In the genomic region with DNA sequence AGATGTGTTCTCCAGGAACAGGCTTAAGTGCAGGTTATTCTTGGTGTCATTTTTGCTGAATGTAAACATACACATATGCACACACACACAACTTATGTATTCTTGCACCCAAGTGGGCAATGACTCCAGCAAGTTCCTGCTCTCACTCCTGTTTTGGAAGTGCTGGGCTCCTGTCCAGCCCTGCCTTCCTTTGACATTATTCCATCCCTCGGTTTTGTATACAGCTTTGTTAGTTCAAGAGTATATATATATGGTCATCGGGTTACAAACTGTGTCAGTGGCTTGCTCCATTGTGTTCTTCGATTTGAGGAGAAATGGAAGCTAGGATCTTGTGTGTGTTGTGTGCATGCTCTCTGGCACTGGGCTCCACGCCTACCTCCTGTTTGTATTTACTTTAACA, we compare ENCODE assay signal across 29 mouse cellular contexts. TPM values are rescaled to one million over a fixed set of nuclear protein-coding genes. Genes with fewer than 3 reads are reported as not detected.
A peak's percentile ranks its signal among the peaks of the same experiment; 100 is the strongest.
DNase-seq lines count a peak whose midpoint lies in the region; ATAC-seq and TF ChIP-seq lines count a peak whose summit lies in the region.
"Had no signal": no experiment of that assay in that cellular context is flagged by ENCODE, and none has a peak within 500 bp of the region (broad histone marks: within the 10 kb centered on the region; RNA-seq: fewer than 3 reads in every experiment).

No protein-coding gene starts in this region.

- no peak for DNase-seq in stomach, postnatal 0 days (ENCODE audit: low spot score)
- no peak for DNase-seq in forebrain, postnatal 0 days
- DNase-seq in spleen, postnatal 4 days (ENCODE audit: low spot score in 2 of 2): no peak
- no peak for DNase-seq in embryonic facial prominence, embryonic 10.5 days (ENCODE audit: low spot score)
- DNase-seq: adrenal gland, postnatal 10 days; B cell, adult 2 months; cerebellum, adult 11 months; cerebellum, adult 8-10 months; cerebellum, postnatal 14 days; embryo, embryonic 11 days; gastrocnemius, postnatal 10 days; heart, adult 2 months; heart, postnatal 4 days had no signal

- no peak overlapping the region for H3K4me3 ChIP-seq in stomach, embryonic 16.5 days (replicated peaks; ENCODE audit: low read length)
- no peak overlapping the region for H3K4me3 ChIP-seq in stomach, postnatal 0 days (ENCODE audit: low read depth, low read length)
- no peak overlapping the region for H3K4me3 ChIP-seq in intestine, embryonic 16.5 days (ENCODE audit: low read length)
- H3K4me3 ChIP-seq in liver, embryonic 15.5 days (replicated peaks): no peak overlapping the region
- H3K4me3 ChIP-seq in forebrain, postnatal 0 days (ENCODE audit: low read depth, low read length): no peak overlapping the region
- H3K4me3 ChIP-seq in embryonic facial prominence, embryonic 10.5 days: no peak overlapping the region
- H3K4me3 ChIP-seq: embryonic facial prominence, embryonic 12.5 days; forebrain, embryonic 15.5 days; heart, adult 2 months; heart, embryonic 13.5 days; hindbrain, embryonic 12.5 days had no signal

- no peak for ATAC-seq in stomach, embryonic 16.5 days (ENCODE audit: insufficient read depth, low FRiP score)
- ATAC-seq in stomach, postnatal 0 days (ENCODE audit: low FRiP score, low TSS enrichment): no peak
- ATAC-seq in intestine, embryonic 16.5 days: 0 out of 2 replicates have a peak, but pooled peaks have one; percentile 10
- ATAC-seq in liver, embryonic 15.5 days (ENCODE audit: insufficient read depth): peak; percentile 13; the same call in 1 of the 2 replicates
- no peak for ATAC-seq in forebrain, postnatal 0 days
- ATAC-seq: CD4-positive, CD25-positive, alpha-beta regulatory T cell, adult 4 months; forebrain, embryonic 15.5 days; hindbrain, embryonic 16.5 days had no signal

- WGBS in stomach, embryonic 16.5 days: 68% methylated on average over 4 of the region's 4 CpGs
- WGBS in stomach, postnatal 0 days: 53% methylated on average over 4 of the region's 4 CpGs
- 74% methylated on average over 4 of the region's 4 CpGs for WGBS in intestine, embryonic 16.5 days
- 53% methylated on average over 4 of the region's 4 CpGs for WGBS in liver, embryonic 15.5 days (ENCODE audit: insufficient replicate concordance)
- 88% methylated on average over 4 of the region's 4 CpGs for WGBS in forebrain, postnatal 0 days
- 87% methylated on average over 4 of the region's 4 CpGs for WGBS in embryonic facial prominence, embryonic 10.5 days

- no peaks in the 10 kb centered on the region for H3K9me3 ChIP-seq in stomach, embryonic 16.5 days (replicated peaks; ENCODE audit: control insufficient read depth, low read length)
- no peaks in the 10 kb centered on the region for H3K9me3 ChIP-seq in stomach, postnatal 0 days (ENCODE audit: control insufficient read depth, low read length)
- H3K9me3 ChIP-seq in intestine, embryonic 16.5 days (ENCODE audit: control insufficient read depth, low read length): no peaks in the 10 kb centered on the region
- no peaks in the 10 kb centered on the region for H3K9me3 ChIP-seq in liver, embryonic 15.5 days (replicated peaks)
- H3K9me3 ChIP-seq in forebrain, postnatal 0 days (ENCODE audit: low read length): no peaks in the 10 kb centered on the region
- H3K9me3 ChIP-seq in embryonic facial prominence, embryonic 10.5 days: no peaks in the 10 kb centered on the region
- H3K9me3 ChIP-seq: embryonic facial prominence, embryonic 12.5 days; forebrain, embryonic 15.5 days; G1E; heart, embryonic 13.5 days; hindbrain, embryonic 12.5 days had no signal

- no peaks in the 10 kb centered on the region for H3K27me3 ChIP-seq in stomach, embryonic 16.5 days (ENCODE audit: control insufficient read depth, insufficient read depth, low read length)
- H3K27me3 ChIP-seq in stomach, postnatal 0 days (ENCODE audit: control insufficient read depth, insufficient read depth, low read length): no peaks in the 10 kb centered on the region
- no peaks in the 10 kb centered on the region for H3K27me3 ChIP-seq in intestine, embryonic 16.5 days (replicated peaks; ENCODE audit: control insufficient read depth, insufficient read depth, low read length)
- no peaks in the 10 kb centered on the region for H3K27me3 ChIP-seq in liver, embryonic 15.5 days
- no peaks in the 10 kb centered on the region for H3K27me3 ChIP-seq in forebrain, postnatal 0 days (ENCODE audit: insufficient read depth, low read length)
- no peaks in the 10 kb centered on the region for H3K27me3 ChIP-seq in embryonic facial prominence, embryonic 10.5 days (replicated peaks; ENCODE audit: low read depth, poor library complexity, severe bottlenecking)
- H3K27me3 ChIP-seq: embryonic facial prominence, embryonic 12.5 days; forebrain, embryonic 15.5 days; heart, embryonic 13.5 days; hindbrain, embryonic 12.5 days had no signal

- no peak for TF ChIP-seq EP300 in stomach, postnatal 0 days (optimal IDR thresholded peaks at IDR 0.05)

- H3K27ac ChIP-seq in stomach, embryonic 16.5 days (ENCODE audit: low read length): peak overlapping the region; percentile 25; the same call in 1 of the 2 replicates
- no peak overlapping the region for H3K27ac ChIP-seq in stomach, postnatal 0 days (replicated peaks)
- H3K27ac ChIP-seq in intestine, embryonic 16.5 days (ENCODE audit: low read length): peak overlapping the region; percentile 5; the same call in 1 of the 2 replicates
- peak overlapping the region; percentile 34 for H3K27ac ChIP-seq in liver, embryonic 15.5 days (replicated peaks)
- no peak overlapping the region for H3K27ac ChIP-seq in forebrain, postnatal 0 days (ENCODE audit: low read depth, low read length)
- no peak overlapping the region for H3K27ac ChIP-seq in embryonic facial prominence, embryonic 10.5 days (replicated peaks)
- H3K27ac ChIP-seq: embryonic facial prominence, embryonic 12.5 days; forebrain, embryonic 15.5 days; heart, adult 2 months; heart, embryonic 13.5 days; hindbrain, embryonic 12.5 days had no signal

- TF ChIP-seq CTCF in stomach, postnatal 0 days (IDR thresholded peaks at IDR 0.05; ENCODE audit: low read depth): no peak
- no peak for TF ChIP-seq CTCF in forebrain, postnatal 0 days (IDR thresholded peaks at IDR 0.05; ENCODE audit: low read depth)

- H3K36me3 ChIP-seq in stomach, embryonic 16.5 days (ENCODE audit: control insufficient read depth, insufficient read depth, low read length): no peaks in the 10 kb centered on the region
- H3K36me3 ChIP-seq in stomach, postnatal 0 days (ENCODE audit: control insufficient read depth, insufficient read depth, low read length): no peaks in the 10 kb centered on the region
- H3K36me3 ChIP-seq in intestine, embryonic 16.5 days (ENCODE audit: control insufficient read depth, insufficient read depth, low read length): no peaks in the 10 kb centered on the region
- H3K36me3 ChIP-seq in liver, embryonic 15.5 days (replicated peaks): no peaks in the 10 kb centered on the region
- no peaks in the 10 kb centered on the region for H3K36me3 ChIP-seq in forebrain, postnatal 0 days (ENCODE audit: insufficient read depth)
- H3K36me3 ChIP-seq in embryonic facial prominence, embryonic 10.5 days (replicated peaks): no peaks in the 10 kb centered on the region
- H3K36me3 ChIP-seq: embryonic facial prominence, embryonic 12.5 days; forebrain, embryonic 15.5 days; G1E; heart, embryonic 13.5 days; hindbrain, embryonic 12.5 days had no signal

- no peaks in the 10 kb centered on the region for H3K4me1 ChIP-seq in stomach, embryonic 16.5 days (ENCODE audit: control insufficient read depth, insufficient read depth, low read length)
- H3K4me1 ChIP-seq in stomach, postnatal 0 days (replicated peaks; ENCODE audit: control insufficient read depth, insufficient read depth): no peaks in the 10 kb centered on the region
- H3K4me1 ChIP-seq in intestine, embryonic 16.5 days (ENCODE audit: control insufficient read depth, insufficient read depth, low read length): no peaks in the 10 kb centered on the region
- H3K4me1 ChIP-seq in liver, embryonic 15.5 days (replicated peaks): 0 out of 2 replicates have a peak, but pooled peaks cover 5% of the 10 kb centered on the region
- no peaks in the 10 kb centered on the region for H3K4me1 ChIP-seq in forebrain, postnatal 0 days (ENCODE audit: insufficient read depth)
- H3K4me1 ChIP-seq in embryonic facial prominence, embryonic 10.5 days: no peaks in the 10 kb centered on the region
- H3K4me1 ChIP-seq: embryonic facial prominence, embryonic 12.5 days; heart, embryonic 13.5 days; hindbrain, embryonic 12.5 days had no signal

- H3K9ac ChIP-seq in stomach, embryonic 16.5 days (ENCODE audit: low read length): no peak overlapping the region
- no peak overlapping the region for H3K9ac ChIP-seq in stomach, postnatal 0 days (ENCODE audit: low read length)
- H3K9ac ChIP-seq in intestine, embryonic 16.5 days (ENCODE audit: low read depth, low read length): no peak overlapping the region
- no peak overlapping the region for H3K9ac ChIP-seq in liver, embryonic 15.5 days
- no peak overlapping the region for H3K9ac ChIP-seq in forebrain, postnatal 0 days
- H3K9ac ChIP-seq: embryonic facial prominence, embryonic 12.5 days; forebrain, embryonic 15.5 days; heart, embryonic 13.5 days; hindbrain, embryonic 12.5 days had no signal

- no peak overlapping the region for H3K4me2 ChIP-seq in stomach, embryonic 16.5 days (ENCODE audit: low read depth, low read length)
- no peak overlapping the region for H3K4me2 ChIP-seq in stomach, postnatal 0 days (replicated peaks; ENCODE audit: low read depth)
- H3K4me2 ChIP-seq in intestine, embryonic 16.5 days (ENCODE audit: low read depth, low read length): no peak overlapping the region
- H3K4me2 ChIP-seq in liver, embryonic 15.5 days: no peak overlapping the region
- no peak overlapping the region for H3K4me2 ChIP-seq in forebrain, postnatal 0 days (ENCODE audit: low read depth)
- H3K4me2 ChIP-seq: embryonic facial prominence, embryonic 12.5 days; forebrain, embryonic 15.5 days; heart, embryonic 13.5 days; hindbrain, embryonic 12.5 days had no signal

RNA-seq across cellular contexts. Expression of a gene that starts 21.6 kb away (rescaled TPM):
- 1.3 and 1.7 TPM in 2 replicates for polyA plus RNA-seq in stomach, embryonic 16.5 days (2015; fragmentation: Nextera tagmentation; extraction: Ambion mirVana)
- 0.28 and 0.45 TPM in 2 replicates for polyA plus RNA-seq in stomach, postnatal 0 days (2015; fragmentation: Nextera tagmentation; extraction: Ambion mirVana)
- 0.51 and 0.95 TPM in 2 replicates for polyA plus RNA-seq in intestine, embryonic 16.5 days (2015; fragmentation: Nextera tagmentation; extraction: Ambion mirVana)
- 15.6 and 18.4 TPM in 2 replicates for polyA plus RNA-seq in liver, embryonic 15.5 days (2015; fragmentation: Nextera tagmentation; extraction: Ambion mirVana)
- total RNA-seq in forebrain, postnatal 0 days (2014; rRNA removed): 0.14 and 0.85 TPM in 2 replicates
- polyA plus RNA-seq in forebrain, postnatal 0 days (2015; fragmentation: Nextera tagmentation; extraction: Ambion mirVana): 0.48 and 0.64 TPM in 2 replicates
- polyA plus RNA-seq in embryonic facial prominence, embryonic 10.5 days (2016; fragmentation: Nextera tagmentation; extraction: Ambion mirVana): 0.11 and 0.18 TPM in 2 replicates
- total RNA-seq: common myeloid progenitor, adult 5-6 weeks; G1E; heart, adult 2 months had no signal
- polyA plus RNA-seq: forebrain, embryonic 15.5 days; G1E had no signal

RNA-seq across cellular contexts. Expression of a gene that starts 22.2 kb away (rescaled TPM):
- polyA plus RNA-seq in stomach, embryonic 16.5 days (2015; fragmentation: Nextera tagmentation; extraction: Ambion mirVana): 0.25 and 0.35 TPM in 2 replicates
- polyA plus RNA-seq in stomach, postnatal 0 days (2015; fragmentation: Nextera tagmentation; extraction: Ambion mirVana): 0.16 and 0.45 TPM in 2 replicates
- 0.10 and 0.17 TPM in 2 replicates for polyA plus RNA-seq in intestine, embryonic 16.5 days (2015; fragmentation: Nextera tagmentation; extraction: Ambion mirVana)
- polyA plus RNA-seq in liver, embryonic 15.5 days (2015; fragmentation: Nextera tagmentation; extraction: Ambion mirVana): 0.08 TPM in 2 replicates
- total RNA-seq in forebrain, postnatal 0 days (2014; rRNA removed): not detected in 2 replicates
- polyA plus RNA-seq in forebrain, postnatal 0 days (2015; fragmentation: Nextera tagmentation; extraction: Ambion mirVana): 0.39 and 0.41 TPM in 2 replicates
- 0.34 and 0.44 TPM in 2 replicates for polyA plus RNA-seq in embryonic facial prominence, embryonic 10.5 days (2016; fragmentation: Nextera tagmentation; extraction: Ambion mirVana)
- total RNA-seq: adrenal gland, postnatal 4 days; gastrocnemius, postnatal 4 days; heart, adult 2 months; heart, postnatal 4 days had no signal
- polyA plus RNA-seq: G1E; heart, adult 2 months had no signal

RNA-seq across cellular contexts. Expression of a gene that starts 29.6 kb away (rescaled TPM):
- 3.0 and 3.7 TPM in 2 replicates for polyA plus RNA-seq in stomach, embryonic 16.5 days (2015; fragmentation: Nextera tagmentation; extraction: Ambion mirVana)
- polyA plus RNA-seq in stomach, postnatal 0 days (2015; fragmentation: Nextera tagmentation; extraction: Ambion mirVana): 0.47 and 0.81 TPM in 2 replicates
- 0.97 and 1.2 TPM in 2 replicates for polyA plus RNA-seq in intestine, embryonic 16.5 days (2015; fragmentation: Nextera tagmentation; extraction: Ambion mirVana)
- polyA plus RNA-seq in liver, embryonic 15.5 days (2015; fragmentation: Nextera tagmentation; extraction: Ambion mirVana): 7.7 and 8.1 TPM in 2 replicates
- 0.05 TPM in 1 of 2 replicates, not detected in the other for total RNA-seq in forebrain, postnatal 0 days (2014; rRNA removed)
- 0.15 TPM in 1 of 2 replicates, not detected in the other for polyA plus RNA-seq in forebrain, postnatal 0 days (2015; fragmentation: Nextera tagmentation; extraction: Ambion mirVana)
- polyA plus RNA-seq in embryonic facial prominence, embryonic 10.5 days (2016; fragmentation: Nextera tagmentation; extraction: Ambion mirVana): 0.11 and 0.34 TPM in 2 replicates
- polyA plus RNA-seq: embryonic facial prominence, embryonic 12.5 days; forebrain, embryonic 11.5 days; forebrain, embryonic 15.5 days; frontal cortex, adult 2 months; G1E; heart, postnatal 0 days had no signal

Comparison
In these comparisons a context has a peak if more than half of its experiments do, and no peak if none do; other contexts are left out.
1. H3K27ac ChIP-seq: peak in stomach, embryonic 16.5 days (single experiment), intestine, embryonic 16.5 days (single experiment) and liver, embryonic 15.5 days (single experiment); none in stomach, postnatal 0 days (single experiment), forebrain, postnatal 0 days (single experiment) and embryonic facial prominence, embryonic 10.5 days (single experiment).
2. ATAC-seq: peak in intestine, embryonic 16.5 days (single experiment) and liver, embryonic 15.5 days (single experiment); none in stomach, embryonic 16.5 days (single experiment), stomach, postnatal 0 days (single experiment) and forebrain, postnatal 0 days (single experiment).